Mouse (Mus musculus) small intestine, adult 2 months (tissue): ENCODE measurements around the gene Chrna9. TPM values are rescaled to one million over a fixed set of nuclear protein-coding genes. Genes with fewer than 3 reads are reported as not detected.

Source experiments
- H3K27ac ChIP-seq: fragments of 200-500 bp; 2 replicates; pipeline ENCODE4 v1.5.1; 2012; ENCODE audit warnings: low read depth, low read length, control low read depth, inconsistent platforms; ENCODE audit not compliant: insufficient read depth
- H3K27me3 ChIP-seq: fragments of 200-500 bp; 2 replicates; pipeline ENCODE4 v1.6.1; 2012; ENCODE audit warnings: mild to moderate bottlenecking, moderate library complexity, low read length, inconsistent platforms; ENCODE audit not compliant: control insufficient read depth, insufficient read depth
- H3K36me3 ChIP-seq: fragments of 200-500 bp; 2 replicates; pipeline ENCODE4 v1.6.1; 2012; ENCODE audit warnings: mild to moderate bottlenecking, low read length, control low read depth, inconsistent platforms; ENCODE audit not compliant: control insufficient read depth, insufficient read depth
- H3K4me1 ChIP-seq: fragments of 200-500 bp; 2 replicates; pipeline ENCODE4 v1.6.1; 2012; ENCODE audit warnings: low read length, inconsistent platforms, mixed read lengths; ENCODE audit not compliant: control insufficient read depth, insufficient read depth, insufficient read length
- H3K4me3 ChIP-seq: fragments of 200-500 bp; 2 replicates; pipeline ENCODE4 v1.5.1; 2012; ENCODE audit warnings: low read depth, mild to moderate bottlenecking, control low read depth, inconsistent platforms, low read length, moderate library complexity
- CTCF ChIP-seq: fragments of 200-500 bp; IDR thresholded peaks from 2 replicates; pipeline ENCODE4 v1.5.1; 2012; ENCODE audit warnings: low read depth, mild to moderate bottlenecking, control low read depth, inconsistent platforms, low read length, moderate library complexity, mixed read lengths; ENCODE audit not compliant: insufficient replicate concordance, insufficient read length; ENCODE audit errors: extremely low read depth
- POLR2A ChIP-seq: fragments of 200-500 bp; IDR thresholded peaks from 2 replicates; pipeline ENCODE4 v1.6.1; 2012; ENCODE audit warnings: low read depth, mild to moderate bottlenecking, control low read depth, inconsistent platforms, low read length, moderate library complexity
- WGBS: fragments of 180-500 bp; shearing (Covaris S2); methylation state at CpG from one replicate; pipeline ENCODE4 v1.1.7; 2018; 5-methylcytosine and 5-hydroxymethylcytosine counted together
- polyA plus RNA-seq: library from polyadenylated mRNA; depleted of rRNA; stranded (reverse); fragments of >200 nt; gene quantifications from 2 replicates; pipeline ENCODE4 v1.2.3, GENCODE M21; 2012

Chrna9 gene
- polyA plus RNA-seq, 1 experiment, result not detected

DNA sequence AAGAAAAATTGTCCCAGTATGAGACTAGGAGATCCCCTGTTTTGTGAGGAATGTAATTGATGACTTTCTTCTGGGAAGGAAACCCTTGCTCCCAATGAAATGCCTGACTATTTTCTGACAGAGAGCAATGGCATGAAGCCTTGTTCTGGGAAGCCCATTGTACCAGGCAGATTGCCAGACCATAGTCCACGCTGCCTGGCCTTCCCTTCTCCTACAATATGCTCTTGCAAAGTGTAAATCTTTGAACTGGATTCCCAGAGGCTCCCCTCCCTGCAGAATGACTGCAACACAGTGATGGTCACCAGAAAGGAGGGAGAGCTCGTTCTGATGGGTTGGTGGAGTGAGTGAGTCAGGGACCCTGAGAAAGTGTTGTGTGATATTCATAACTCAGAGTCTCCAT is 26.0 kb upstream of the Chrna9 start:
- Histone ChIP-seq H3K27me3 (no peaks in the 10 kb centered on the region), H3K27ac (no peak overlapping the region), H3K36me3 (no peaks in the 10 kb centered on the region), H3K4me1 (no peaks in the 10 kb centered on the region), H3K4me3 (no peak overlapping the region)
- WGBS, result 44% methylated on average over 2 of the region's 2 CpGs
- TF ChIP-seq CTCF (no peak), POLR2A (no peak)

DNA sequence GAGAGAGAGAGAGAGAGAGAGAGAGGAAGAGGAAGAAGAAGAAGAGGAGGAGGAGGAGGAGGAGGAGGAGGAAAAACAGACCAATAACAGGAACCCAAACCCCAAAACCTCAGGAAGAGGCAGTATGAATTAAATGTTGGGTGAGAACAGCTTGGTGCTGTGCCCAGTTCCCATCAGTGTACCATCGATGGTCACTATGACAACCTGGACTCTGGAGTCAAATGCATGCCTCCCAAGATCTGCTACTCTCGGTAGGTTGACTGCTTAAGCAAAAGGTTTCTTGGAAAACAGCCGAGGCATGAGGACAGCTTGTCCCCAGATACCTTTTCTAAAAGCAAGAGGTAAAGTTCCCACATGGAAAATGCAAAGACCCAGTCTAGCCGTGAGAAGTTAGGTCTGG is 25.4 kb upstream of the Chrna9 start:
- H3K4me1 ChIP-seq, result no peaks in the 10 kb centered on the region
- 75% methylated on average over 4 of the region's 4 CpGs for WGBS
- H3K27ac ChIP-seq, result no peak overlapping the region
- H3K36me3 ChIP-seq, result no peaks in the 10 kb centered on the region
- no peak overlapping the region for H3K4me3 ChIP-seq
- TF ChIP-seq POLR2A (no peak), CTCF (no peak)
- H3K27me3 ChIP-seq, result no peaks in the 10 kb centered on the region

- WGBS, result 74% methylated on average over 4 of the region's 4 CpGs
- Histone ChIP-seq H3K4me1 (no peaks in the 10 kb centered on the region), H3K27ac (no peak overlapping the region)
These were observed 24.3 kb upstream of the Chrna9 start for GRCm38 (mm10) chr5:65910398-65910797.

GRCm38 (mm10) chr5:65911676-65912075 is 23.0 kb upstream of the Chrna9 start:
- Histone ChIP-seq H3K4me1 (no peaks in the 10 kb centered on the region), H3K36me3 (no peaks in the 10 kb centered on the region), H3K27ac (no peak overlapping the region), H3K27me3 (no peaks in the 10 kb centered on the region), H3K4me3 (no peak overlapping the region)
- 70% methylated on average over 7 of the region's 7 CpGs for WGBS
- TF ChIP-seq POLR2A (no peak), CTCF (no peak)

More at GRCm38 (mm10) chr5:65910398-65910797, 24.3 kb upstream of the Chrna9 start:
- Histone ChIP-seq H3K4me3 (no peak overlapping the region), H3K36me3 (no peaks in the 10 kb centered on the region), H3K27me3 (no peaks in the 10 kb centered on the region)
- TF ChIP-seq CTCF (no peak), POLR2A (no peak)

- 57% methylated on average over 5 of the region's 5 CpGs for WGBS
- Histone ChIP-seq H3K27me3 (no peaks in the 10 kb centered on the region), H3K36me3 (no peaks in the 10 kb centered on the region), H3K4me1 (no peaks in the 10 kb centered on the region), H3K4me3 (no peak overlapping the region), H3K27ac (no peak overlapping the region)
- TF ChIP-seq POLR2A, result no peak
- no peak for TF ChIP-seq CTCF
These were observed 22.5 kb upstream of the Chrna9 start for GRCm38 (mm10) chr5:65912201-65912600.

DNA sequence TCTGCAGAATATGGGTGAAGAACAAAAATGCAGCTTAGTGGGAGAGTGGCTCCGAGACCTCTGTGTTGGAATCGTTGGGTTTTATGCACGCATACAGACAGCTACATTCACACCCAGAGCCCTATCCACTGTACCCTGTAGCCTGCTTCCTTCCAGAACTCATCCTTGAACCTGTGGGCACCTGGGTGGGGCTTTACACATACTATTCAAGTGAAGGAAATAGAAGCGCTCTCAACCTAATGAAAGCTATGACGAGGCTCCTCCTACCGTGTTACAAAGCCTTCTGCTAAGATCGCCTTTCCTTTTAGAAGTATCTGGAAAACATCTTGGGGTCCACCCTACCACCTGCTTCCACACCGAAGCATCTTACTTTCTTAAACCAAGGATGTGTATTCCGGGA is 21.6 kb upstream of the Chrna9 start:
- 84% methylated on average over 9 of the region's 9 CpGs for WGBS
- H3K27me3 ChIP-seq, result no peaks in the 10 kb centered on the region

DNA sequence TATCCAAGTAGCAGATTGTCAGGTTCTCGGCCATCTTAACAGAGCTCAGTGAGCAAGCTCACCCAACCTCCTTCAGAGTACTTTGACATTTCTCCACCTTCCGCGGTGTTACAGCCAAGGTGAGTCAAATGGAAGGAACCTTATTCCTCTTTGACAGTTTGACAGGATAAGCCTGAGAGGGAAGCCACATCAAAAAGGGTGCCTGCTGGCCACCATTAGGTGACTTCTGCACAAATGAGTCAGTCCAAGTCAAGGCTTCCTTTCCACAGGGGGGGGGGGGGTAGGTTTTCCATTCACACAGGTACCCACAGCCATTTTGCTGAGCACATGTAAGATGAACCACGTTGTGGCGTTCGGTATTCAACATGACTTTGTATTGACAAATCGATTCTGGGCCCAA is 20.4 kb upstream of the Chrna9 start:
- Histone ChIP-seq H3K36me3 (no peaks in the 10 kb centered on the region), H3K27ac (no peak overlapping the region), H3K27me3 (no peaks in the 10 kb centered on the region), H3K4me1 (no peaks in the 10 kb centered on the region), H3K4me3 (no peak overlapping the region)
- TF ChIP-seq CTCF (no peak), POLR2A (no peak)
- 92% methylated on average over 7 of the region's 7 CpGs for WGBS

More for the DNA sequence above, 21.6 kb upstream of the Chrna9 start:
- Histone ChIP-seq H3K36me3 (no peaks in the 10 kb centered on the region), H3K4me3 (no peak overlapping the region), H3K27ac (no peak overlapping the region), H3K4me1 (no peaks in the 10 kb centered on the region)
- TF ChIP-seq POLR2A (no peak), CTCF (no peak)

GRCm38 (mm10) chr5:65916930-65917329 is 17.8 kb upstream of the Chrna9 start:
- H3K27me3 ChIP-seq, result no peaks in the 10 kb centered on the region
- H3K4me1 ChIP-seq, result peaks cover 2% of the 10 kb centered on the region; the same call in 1 of the 2 replicates

More at GRCm38 (mm10) chr5:65916930-65917329, 17.8 kb upstream of the Chrna9 start:
- Histone ChIP-seq H3K4me3 (no peak overlapping the region), H3K27ac (no peak overlapping the region), H3K36me3 (no peaks in the 10 kb centered on the region)
- TF ChIP-seq CTCF, result no peak
- no peak for TF ChIP-seq POLR2A
- 82% methylated on average over 5 of the region's 5 CpGs for WGBS
